Mouse (Mus musculus) bone marrow macrophage, adult 2 months (primary cell): Measurements from ENCODE around the gene Ftl1.

Source experiments
- CTCF ChIP-seq: IDR thresholded peaks from 2 replicates; pipeline ENCODE4 v1.5.1; 2012; ENCODE audit warnings: low read depth, mild to moderate bottlenecking, low read length, moderate library complexity
- POLR2A ChIP-seq: IDR thresholded peaks from 2 replicates; pipeline ENCODE4 v1.6.1; 2012; ENCODE audit warnings: mild to moderate bottlenecking, low read depth, low read length, borderline replicate concordance

- TF ChIP-seq CTCF (no peak), POLR2A (no peak)
Measured at GRCm38 (mm10) chr7:45455932-45456696, 3.6 kb downstream of the Ftl1 start.
